Mouse (Mus musculus): ENCODE measurements around the gene Olfr1475. TPM values are rescaled to one million over a fixed set of nuclear protein-coding genes. Genes with fewer than 3 reads are reported as not detected.

The Olfr1475 gene
- polyA plus RNA-seq (2017; shearing (Covaris generic)) = not detected

DNA sequence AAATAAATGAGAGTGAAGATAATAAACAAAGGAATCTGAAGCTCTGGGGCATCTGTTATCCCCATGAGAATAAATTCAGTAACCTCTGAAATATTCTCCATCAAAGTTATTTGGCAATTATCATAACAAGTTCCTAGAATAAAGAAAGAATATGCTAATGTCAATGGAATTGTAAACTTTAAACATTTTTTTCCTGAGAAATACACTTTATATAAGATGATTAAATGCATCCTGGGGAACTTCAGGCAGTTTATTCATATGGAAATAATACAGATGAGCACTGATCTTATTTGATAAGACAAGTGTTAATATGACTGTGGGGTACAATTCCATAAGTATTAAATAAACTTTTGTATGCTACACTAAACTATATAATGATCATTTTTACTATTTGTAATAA, at the start of gene Olfr1475:
Olfr1475 (minus strand) TSS at position 101 of the 400 bp plus-strand sequence.

DNA sequence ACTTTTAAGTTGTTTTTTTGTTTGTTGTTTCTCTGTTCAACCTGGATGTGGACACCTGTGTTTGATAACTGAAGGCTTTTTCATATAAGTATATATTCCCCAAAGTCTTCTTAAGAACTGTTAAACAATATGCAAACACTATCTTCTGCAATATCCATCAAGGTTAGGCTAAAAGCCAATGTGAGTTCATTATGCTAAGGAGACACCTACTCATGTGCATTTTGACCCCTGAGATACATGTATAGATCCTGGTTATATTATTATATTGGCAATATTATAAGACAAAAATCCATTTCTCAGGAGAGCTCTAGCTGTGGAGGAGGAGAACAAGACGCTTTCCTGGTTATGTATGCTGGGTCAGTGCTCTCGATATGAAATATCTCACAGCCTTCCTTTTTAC, 47.6 kb upstream of the Olfr1475 start, which contains the start of gene Olfr1480:
Olfr1480 (plus strand) TSS at position 301 of the 400 bp plus-strand sequence.

GRCm38 (mm10) chr19:13500246-13500645, 20.2 kb upstream of the Olfr1475 start, which contains the start of gene Olfr1477:
TSS of gene Olfr1477 (plus strand) at chr19:13500546.

DNA sequence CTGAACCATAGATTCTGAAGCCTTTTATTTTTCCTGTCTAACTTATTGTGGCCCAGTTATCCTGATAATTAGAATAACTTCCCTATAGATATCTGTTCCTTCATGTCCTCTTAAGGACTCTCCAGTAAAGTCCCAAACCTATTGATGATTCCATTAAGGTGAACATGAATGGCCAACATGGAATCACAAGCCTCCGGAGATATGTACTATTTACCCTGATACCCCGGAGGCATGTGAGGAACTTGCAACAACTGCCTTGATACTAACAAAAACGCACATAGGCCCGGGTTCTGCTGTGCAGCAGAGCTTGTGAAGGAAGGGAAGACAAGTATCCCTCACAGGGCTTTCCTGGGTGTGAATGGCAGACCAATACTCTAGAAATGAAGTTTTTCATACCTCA, 10.7 kb downstream of the Olfr1475 start, which contains the start of gene Olfr1474:
Olfr1474 (plus strand) TSS at position 301 of the 400 bp plus-strand sequence.

DNA sequence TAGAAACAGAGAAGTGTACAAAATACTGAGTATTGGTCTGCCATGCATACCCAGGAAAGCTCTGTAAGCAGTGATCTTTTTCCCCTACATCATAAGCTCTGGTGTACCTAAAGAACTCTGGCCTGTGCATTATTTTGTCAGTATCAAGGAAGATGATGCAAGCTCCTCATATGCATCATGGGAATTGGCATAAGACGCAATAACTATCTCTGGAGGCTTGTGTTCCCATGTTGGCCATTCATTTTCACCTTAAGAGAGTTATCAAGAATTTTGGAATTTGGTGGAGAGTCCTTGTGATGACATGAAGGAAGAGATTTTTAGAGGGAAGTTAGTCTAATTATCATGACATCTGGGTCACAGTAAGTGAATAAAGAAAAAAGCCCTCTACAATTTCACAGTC, 24.0 kb downstream of the Olfr1475 start, which contains the start of gene Olfr1472:
Olfr1472 (minus strand) TSS at position 101 of the 400 bp plus-strand sequence.

GRCm38 (mm10) chr19:13443109-13443508, 36.9 kb downstream of the Olfr1475 start, which contains the start of gene Olfr1471:
TSS of gene Olfr1471 (plus strand) at chr19:13443409.

Other genes starting within 250 kb of the Olfr1475 start
- gene Olfr1463, start 248.9 kb downstream of the Olfr1475 start, polyA plus RNA-seq (2017; shearing (Covaris generic)) = not detected
- not detected for gene Olfr1465, start 164.7 kb downstream of the Olfr1475 start, polyA plus RNA-seq (2017; shearing (Covaris generic))
- gene Olfr1466, start 141.3 kb downstream of the Olfr1475 start, polyA plus RNA-seq (2017; shearing (Covaris generic)) = not detected
- 0.10 TPM for gene Olfr1467, start 118.0 kb downstream of the Olfr1475 start, polyA plus RNA-seq (2017; shearing (Covaris generic))
- gene Olfr1469, start 72.3 kb downstream of the Olfr1475 start, polyA plus RNA-seq (2017; shearing (Covaris generic)) = 0.12 TPM
- gene Olfr1471, start 36.8 kb downstream of the Olfr1475 start, polyA plus RNA-seq (2017; shearing (Covaris generic)) = 0.12 TPM
- not detected for gene Olfr1472, start 24.1 kb downstream of the Olfr1475 start, polyA plus RNA-seq (2017; shearing (Covaris generic))
- not detected for gene Olfr1474, start 10.6 kb downstream of the Olfr1475 start, polyA plus RNA-seq (2017; shearing (Covaris generic))
- gene Olfr1477, start 20.4 kb upstream of the Olfr1475 start, polyA plus RNA-seq (2017; shearing (Covaris generic)) = 0.20 TPM
- gene Olfr1480, start 47.7 kb upstream of the Olfr1475 start, polyA plus RNA-seq (2017; shearing (Covaris generic)) = not detected
- not detected for gene Olfr1484, start 103.3 kb upstream of the Olfr1475 start, polyA plus RNA-seq (2017; shearing (Covaris generic))
- gene Olfr1487, start 137.2 kb upstream of the Olfr1475 start, polyA plus RNA-seq (2017; shearing (Covaris generic)) = not detected
- 0.06 TPM for gene Olfr1489, start 151.4 kb upstream of the Olfr1475 start, polyA plus RNA-seq (2017; shearing (Covaris generic))
- 0.40 TPM for gene Olfr1490, start 170.9 kb upstream of the Olfr1475 start, polyA plus RNA-seq (2017; shearing (Covaris generic))
- gene Olfr1491, start 217.1 kb upstream of the Olfr1475 start, polyA plus RNA-seq (2017; shearing (Covaris generic)) = not detected
- 0.28 TPM for gene Olfr1493-ps1, start 243.1 kb upstream of the Olfr1475 start, polyA plus RNA-seq (2017; shearing (Covaris generic))

Data from effector memory CD4-positive, alpha-beta T cell, adult 7 months (primary cell).